Mouse (Mus musculus) heart, postnatal 25 days (tissue): ENCODE measurements around the gene Sh2b1. TPM values are rescaled to one million over a fixed set of nuclear protein-coding genes. Genes with fewer than 3 reads are reported as not detected.

ENCODE experiments used
- DNase-seq: peaks from one replicate; pipeline ENCODE4 v3.0.0; 2022; ENCODE audit warnings: low spot score
- intact Hi-C: fragments of 180-260 bp; cut with DNase I; formaldehyde crosslinking; loops from one replicate; pipeline ENCODE4 v1.15.1; 2025
- total RNA-seq, 2 experiments: library from RNA; stranded (reverse); gene quantifications; 2 replicates each; pipeline ENCODE4 v1.2.3; 2021

Gene Sh2b1
- total RNA-seq, 2 experiments from 2014 or later = 40.2 to 43.2 TPM

DNA sequence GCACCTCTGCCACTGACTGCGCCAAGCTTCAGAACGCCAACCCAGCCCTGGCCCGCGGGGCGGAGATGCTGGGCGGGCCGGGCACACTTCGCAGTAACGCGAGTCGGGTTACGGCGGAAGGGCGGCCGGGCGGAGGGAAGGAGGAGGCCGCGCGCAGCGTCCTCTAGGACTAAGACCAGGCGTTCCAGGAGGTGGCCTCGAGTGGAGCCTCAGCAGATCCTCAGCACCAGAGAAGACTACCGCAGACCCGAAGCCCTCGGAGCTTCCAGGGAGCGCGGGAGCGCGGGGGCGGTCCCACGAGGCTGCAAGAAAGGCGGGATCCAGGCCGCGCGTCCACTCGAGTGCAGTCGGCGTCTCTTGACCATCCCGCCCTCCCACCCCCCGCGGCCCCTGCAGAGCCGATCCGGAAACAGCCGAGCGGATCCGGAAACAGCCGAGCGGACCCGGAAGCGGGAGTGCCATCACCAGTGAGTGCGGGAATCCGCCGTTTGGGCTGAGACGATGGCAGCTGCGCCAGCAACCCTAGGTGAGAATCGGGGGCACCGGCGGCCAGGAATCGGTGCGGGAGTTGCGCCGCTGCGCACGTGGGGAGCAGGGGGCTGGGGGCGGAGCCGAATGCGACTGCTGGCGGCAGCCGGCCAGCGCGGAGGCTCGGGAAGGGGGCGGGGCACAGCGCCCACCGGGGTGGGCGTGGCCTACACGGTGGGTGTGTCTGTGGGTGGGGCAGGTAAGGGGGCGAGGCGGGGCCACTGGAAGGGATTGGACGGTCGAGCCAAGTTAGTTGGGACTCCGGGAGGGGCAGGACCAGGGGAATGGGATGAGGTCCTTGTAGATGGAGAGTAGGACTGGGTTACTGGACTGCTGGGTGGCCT is 46.4 kb downstream of the Sh2b1 start, which contains the start of gene Rabep2:
Gene Rabep2 (plus strand): TSS at position 129 of the 872 bp plus-strand sequence.
- DNase-seq = peak; percentile 87
- intact Hi-C loops = no loop called here

DNA sequence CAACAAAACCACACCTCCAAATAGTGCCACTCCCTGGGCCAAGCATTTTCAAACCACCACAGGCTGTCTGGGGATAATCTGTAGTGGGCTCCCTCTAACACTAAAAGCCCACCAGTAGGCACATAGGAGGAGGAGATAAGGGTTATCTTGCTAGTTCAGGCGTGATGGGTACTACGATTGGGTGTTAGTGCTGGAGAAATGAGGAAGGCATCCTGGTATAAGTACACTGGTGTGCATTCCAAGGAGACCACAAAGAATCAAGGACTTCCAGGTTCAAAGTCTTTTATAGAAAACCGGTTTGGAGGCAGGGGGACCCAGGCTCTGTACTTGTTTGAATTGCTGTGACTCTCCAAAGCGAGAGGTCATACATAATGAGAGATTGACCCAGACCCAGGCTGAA is 47.1 kb downstream of the Sh2b1 start:
- no peak for DNase-seq
- intact Hi-C loops = no loop called here

DNA sequence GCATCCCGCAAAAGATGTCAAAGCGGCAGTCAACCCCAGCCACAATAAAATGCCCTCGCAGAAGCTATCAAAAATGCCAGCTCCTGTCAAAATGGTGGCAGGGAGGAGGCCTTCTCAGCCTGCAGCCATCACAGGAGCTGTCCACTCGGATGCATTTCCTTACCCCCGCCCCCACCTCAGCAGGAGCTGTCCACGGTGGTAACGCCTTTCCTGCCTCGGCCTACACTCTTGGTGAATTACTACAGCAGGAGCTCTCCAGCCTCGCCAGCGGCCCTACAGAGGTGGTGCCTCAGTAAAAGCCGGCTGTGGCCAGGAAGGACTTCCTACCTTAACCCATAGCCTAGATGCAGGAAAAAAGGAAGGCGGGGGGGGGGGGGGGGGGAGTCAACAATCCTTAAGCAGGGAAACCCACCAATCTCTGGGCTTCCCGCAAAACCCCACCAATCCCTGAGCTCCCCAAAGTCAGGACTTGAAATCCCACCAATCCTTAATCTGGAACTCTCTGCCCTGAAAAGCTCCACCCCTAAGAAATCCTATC is 47.8 kb downstream of the Sh2b1 start:
- no peak for DNase-seq
- intact Hi-C loops = no loop called here

DNA sequence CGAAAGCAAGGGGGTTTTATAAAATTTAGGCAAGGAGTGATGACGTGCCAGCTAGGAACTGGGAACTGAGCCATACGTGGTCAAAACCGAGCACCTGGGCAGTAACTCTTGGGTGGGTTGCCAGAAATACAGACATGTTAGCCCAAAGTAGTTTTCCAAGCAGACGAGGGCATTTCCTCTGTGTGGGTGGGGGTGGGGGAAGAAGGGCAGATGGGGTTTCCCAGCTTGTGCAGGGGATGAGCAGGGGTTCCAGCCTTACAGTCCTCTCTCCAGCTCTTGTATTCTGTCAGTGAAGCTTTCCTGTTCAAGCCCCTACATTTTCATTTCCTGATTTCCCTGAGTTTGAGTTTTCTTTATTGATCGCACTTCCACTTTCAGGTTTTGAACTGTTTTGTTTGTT is 51.1 kb downstream of the Sh2b1 start:
- no peak for DNase-seq

DNA sequence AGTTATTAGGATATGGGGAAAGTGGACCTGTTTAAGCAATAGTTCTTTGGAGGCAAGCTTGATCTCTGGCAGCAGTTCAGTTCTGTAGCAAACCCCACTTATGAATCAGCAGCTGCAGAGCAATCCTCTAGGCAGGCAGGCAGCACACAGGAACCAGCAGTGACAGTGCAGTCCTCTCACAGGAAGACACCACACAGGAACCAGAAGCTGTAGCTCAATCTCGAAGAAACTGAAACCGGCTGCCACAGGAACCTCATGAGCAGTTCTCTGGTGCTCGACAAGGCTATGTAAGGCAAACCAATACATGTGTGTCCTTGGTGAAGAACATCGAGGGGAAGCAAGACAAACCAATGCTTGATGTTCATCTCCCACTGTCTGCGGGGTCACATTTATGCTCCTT is 53.5 kb downstream of the Sh2b1 start:
- intact Hi-C loops = no loop called here
- no peak for DNase-seq

More for the DNA sequence above, 51.1 kb downstream of the Sh2b1 start:
- intact Hi-C loops = no loop called here

DNA sequence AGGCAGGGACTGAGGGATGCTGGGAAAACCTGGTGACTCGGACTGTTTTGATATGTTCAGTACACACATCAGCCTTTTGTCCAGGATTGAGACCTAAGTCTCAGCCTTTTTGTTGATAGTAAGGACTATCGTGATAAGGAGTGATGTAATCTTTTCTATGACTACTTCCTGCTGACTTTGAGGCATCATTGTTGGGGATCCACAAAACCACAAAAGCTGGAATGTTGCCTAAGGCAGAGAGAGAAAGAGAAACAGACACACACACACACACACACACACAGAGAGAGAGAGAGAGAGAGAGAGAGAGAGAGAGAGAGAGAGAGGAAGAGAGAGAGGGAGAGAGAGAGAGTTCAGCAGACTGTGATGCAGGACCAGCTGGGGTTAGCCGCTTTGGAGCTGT is 56.7 kb downstream of the Sh2b1 start:
- intact Hi-C loops = no loop called here
- DNase-seq = no peak

DNA sequence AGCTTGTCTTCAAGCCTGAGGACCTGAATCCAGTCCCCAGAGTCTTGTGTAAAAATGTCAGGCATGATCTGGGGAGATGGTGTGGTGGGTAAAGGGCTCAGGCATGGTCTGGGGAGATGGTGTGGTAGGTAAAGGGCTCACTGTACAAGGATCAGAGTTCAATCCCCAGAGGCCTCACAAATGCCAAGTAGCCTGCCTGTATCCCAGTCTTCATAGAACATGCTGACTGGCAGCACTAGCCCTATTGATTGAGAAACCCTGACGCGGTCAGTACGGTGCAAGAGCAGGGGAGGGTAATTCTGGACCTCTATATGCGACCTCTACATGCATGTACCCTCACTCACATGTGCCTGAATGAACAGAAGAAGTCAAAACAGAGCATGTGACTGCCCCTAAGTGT is 57.6 kb downstream of the Sh2b1 start:
- intact Hi-C loops = no loop called here
- no peak for DNase-seq

DNA sequence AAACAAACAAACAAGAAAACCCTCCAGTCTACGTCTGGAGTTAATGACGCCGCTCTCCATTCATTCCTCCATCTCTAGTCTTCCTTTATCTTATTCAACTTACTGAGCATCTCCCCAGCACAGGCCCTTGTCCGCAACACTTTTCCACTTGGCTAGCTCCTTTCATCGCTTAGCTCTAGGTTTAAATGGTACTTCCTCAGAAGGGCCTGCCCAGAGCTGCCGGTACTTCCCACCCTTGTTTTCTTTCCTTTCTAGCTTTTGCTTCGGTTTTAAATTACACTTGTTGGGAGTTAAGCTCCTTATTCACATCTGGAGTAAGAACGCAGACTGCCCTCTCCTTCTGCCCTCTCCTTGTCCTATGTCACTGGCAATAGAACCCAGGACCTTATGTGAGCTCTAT is 58.2 kb downstream of the Sh2b1 start:
- DNase-seq = no peak
- intact Hi-C loops = no loop called here

Other genes starting within 250 kb of the Sh2b1 start
- 10 to 100 TPM; 76.5 to 86.4 TPM for gene Sbk1, start 202.8 kb downstream of the Sh2b1 start, total RNA-seq
- under 1 TPM; 0.67 to 0.91 TPM for gene Lat, start 105.9 kb downstream of the Sh2b1 start, total RNA-seq
- gene Spns1, start 98.0 kb downstream of the Sh2b1 start, total RNA-seq = 10 to 100 TPM; 33.0 to 34.6 TPM
- 1 to 10 TPM; 4.5 to 5.4 TPM for gene Nfatc2ip, start 78.7 kb downstream of the Sh2b1 start, total RNA-seq
- gene Cd19, start 60.5 kb downstream of the Sh2b1 start, total RNA-seq = 1 to 10 TPM in 1 of 2 experiments, under 1 TPM in 1; 0.70 to 1.4 TPM
- 1 to 10 TPM; 4.6 to 4.9 TPM for gene Rabep2, start 46.7 kb downstream of the Sh2b1 start, total RNA-seq
- 1 to 10 TPM in 1 of 2 experiments, under 1 TPM in 1; 0.88 to 1.2 TPM for gene Atp2a1, start 12.3 kb downstream of the Sh2b1 start, total RNA-seq
- 100 to 1,000 TPM; 326 to 329 TPM for gene Tufm, start 11.9 kb upstream of the Sh2b1 start, total RNA-seq
- 10 to 100 TPM; 37.0 to 41.7 TPM for gene Atxn2l, start 28.0 kb upstream of the Sh2b1 start, total RNA-seq
- gene Eif3c, start 91.0 kb upstream of the Sh2b1 start, total RNA-seq = 100 to 1,000 TPM; 130 to 139 TPM
- under 1 TPM; 0.28 to 0.86 TPM for gene Apobr, start 109.5 kb upstream of the Sh2b1 start, total RNA-seq
- gene Cln3, start 110.4 kb upstream of the Sh2b1 start, total RNA-seq = 10 to 100 TPM; 11.3 to 13.6 TPM
- gene Il27, start 119.5 kb upstream of the Sh2b1 start, total RNA-seq = not detected
- gene Nupr1, start 155.4 kb upstream of the Sh2b1 start, total RNA-seq = 1 to 10 TPM; 7.7 to 9.4 TPM
- 10 to 100 TPM; 25.9 to 27.2 TPM for gene Sgf29, start 173.9 kb upstream of the Sh2b1 start, total RNA-seq
- gene Sult1a1, start 201.0 kb upstream of the Sh2b1 start, total RNA-seq = 10 to 100 TPM; 28.5 to 32.3 TPM
- 10 to 100 TPM; 43.0 to 49.7 TPM for gene Bola2, start 220.0 kb upstream of the Sh2b1 start, total RNA-seq
- gene Slx1b, start 220.4 kb upstream of the Sh2b1 start, total RNA-seq = 1 to 10 TPM; 4.3 to 4.5 TPM
- 10 to 100 TPM; 10.6 to 10.8 TPM for gene Coro1a, start 232.4 kb upstream of the Sh2b1 start, total RNA-seq